Mouse (Mus musculus) brain, adult 2 months (tissue): ENCODE measurements at regions not wholly inside any gene's neighbourhood (a gene's known extent, or its start where the extent isn't known, plus 50 kb on each side); places are given as distances from the start of the nearest gene placed in this dataset.

Experiments used
- DNase-seq: peaks from one replicate; pipeline ENCODE4 v3.0.0; 2011; ENCODE audit warnings: low read depth, low spot score

- DNase-seq: no peak
These were observed 58.6 kb upstream of the Grip1 start for GRCm38 (mm10) chr10:119395048-119395447.

GRCm38 (mm10) chr10:119387924-119388323, 65.7 kb upstream of the Grip1 start:
- DNase-seq: no peak

- DNase-seq: no peak
These were observed 71.4 kb upstream of the Grip1 start for GRCm38 (mm10) chr10:119382257-119382656.

- DNase-seq: no peak
These were observed 85.1 kb upstream of the Grip1 start for GRCm38 (mm10) chr10:119368566-119368965.

DNA sequence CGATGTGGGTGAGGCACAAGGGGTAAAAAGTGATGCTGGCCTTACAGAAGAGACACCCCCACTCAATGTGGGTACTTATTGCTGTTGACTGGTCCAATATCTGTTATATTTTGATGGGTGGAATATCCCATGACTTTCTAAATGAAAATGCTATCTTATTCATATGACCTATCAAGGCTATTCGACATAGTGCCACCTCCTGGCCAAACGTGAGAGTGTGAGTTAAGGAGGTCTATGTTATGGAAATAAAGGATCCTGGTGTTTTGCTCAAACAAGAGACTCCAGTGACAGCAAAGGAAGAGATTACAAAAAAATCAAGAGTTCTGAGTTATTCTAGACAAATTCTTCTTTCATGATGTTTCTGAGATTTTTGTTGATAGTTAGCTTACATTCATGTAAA, 90.0 kb upstream of the Grip1 start:
- peak; percentile 56 for DNase-seq

DNA sequence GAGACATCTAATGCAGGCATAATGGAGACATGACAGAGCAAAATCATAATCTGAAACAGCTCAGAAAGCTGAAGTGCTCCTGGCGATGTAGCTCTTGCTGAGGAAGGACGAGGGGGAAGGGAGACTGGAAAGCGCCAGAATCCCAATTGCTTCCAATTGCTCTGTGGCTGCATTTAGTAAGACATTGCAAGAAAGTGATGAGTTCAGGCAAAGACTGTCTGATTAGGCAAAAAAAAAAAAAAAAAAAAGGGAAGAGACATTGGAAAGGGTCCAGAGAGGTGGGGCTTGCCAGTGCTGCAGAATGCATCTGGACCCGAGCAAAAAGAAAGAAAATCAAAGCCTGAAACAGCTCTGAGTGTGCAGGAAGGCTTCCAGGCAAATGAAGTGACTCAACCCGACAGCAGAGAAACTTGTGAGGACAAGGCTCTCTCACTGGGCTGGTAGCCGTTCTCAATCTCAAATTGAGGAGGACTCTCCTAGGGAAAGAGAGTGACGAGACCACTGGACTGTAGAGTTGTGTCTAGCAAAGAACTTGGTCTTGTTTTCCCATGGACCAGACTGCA, 94.8 kb upstream of the Grip1 start:
- DNase-seq: peak; percentile 59

GRCm38 (mm10) chr10:119342317-119343114, 102.7 kb upstream of the Cand1 start:
- peak; percentile 27 for DNase-seq

DNA sequence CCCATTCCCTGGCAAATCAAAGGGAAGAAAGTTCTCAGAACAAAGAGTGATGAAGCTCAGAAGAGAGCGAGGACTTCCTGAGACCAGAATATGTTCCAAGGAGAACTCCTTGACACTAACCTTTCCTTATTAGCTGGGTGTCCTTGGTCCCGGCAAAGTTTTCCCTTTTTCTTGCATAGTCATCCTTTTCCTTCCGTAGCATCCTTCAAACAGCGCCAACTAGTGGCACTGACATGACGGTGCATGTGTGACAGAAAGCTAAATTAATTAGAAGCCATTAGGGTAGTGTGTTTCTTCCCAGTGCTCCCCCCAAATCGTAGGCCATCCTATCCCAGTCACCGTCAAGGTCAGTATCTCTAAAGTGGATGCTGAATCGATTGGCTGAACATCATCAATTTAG, 100.5 kb upstream of the Cand1 start:
- no peak for DNase-seq

DNA sequence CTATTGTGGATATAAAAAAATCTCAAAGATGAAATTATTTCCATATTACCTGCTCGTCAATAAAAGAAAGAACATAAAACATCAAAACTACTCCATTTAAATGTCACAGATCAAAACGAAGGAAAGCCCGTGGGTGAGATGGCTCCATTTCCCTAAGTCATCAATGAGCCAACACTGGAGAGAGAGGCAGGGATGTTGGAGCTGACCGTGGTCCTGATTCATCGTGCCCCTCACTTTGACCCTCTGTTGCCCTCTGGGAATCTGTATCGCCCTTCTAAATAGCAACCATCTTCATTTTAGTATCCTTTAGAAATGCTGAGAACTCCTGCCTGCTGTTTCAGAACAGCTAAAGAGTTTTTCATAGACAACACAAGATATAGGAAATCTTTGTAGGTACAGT, 87.1 kb upstream of the Cand1 start:
- DNase-seq: no peak

DNA sequence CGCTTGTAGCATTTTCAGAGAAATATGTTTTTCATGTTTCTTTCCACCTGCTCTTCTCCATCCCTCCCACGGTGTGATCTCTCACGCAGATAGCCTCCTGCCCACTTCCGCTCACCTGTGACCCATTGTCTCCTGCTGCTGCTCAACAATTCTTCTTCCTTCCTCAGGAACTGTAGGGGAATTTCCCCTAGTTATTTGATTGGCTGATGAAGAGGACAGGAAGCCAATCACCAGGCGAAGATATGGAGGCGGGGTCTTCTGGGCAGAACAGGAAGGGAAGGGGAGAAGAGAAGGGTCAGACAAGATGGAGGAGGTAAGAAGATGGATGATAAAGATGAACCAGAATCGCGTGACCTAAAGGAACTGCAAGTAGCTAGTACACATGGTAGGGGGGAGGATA, 80.1 kb upstream of the Cand1 start:
- no peak for DNase-seq

DNA sequence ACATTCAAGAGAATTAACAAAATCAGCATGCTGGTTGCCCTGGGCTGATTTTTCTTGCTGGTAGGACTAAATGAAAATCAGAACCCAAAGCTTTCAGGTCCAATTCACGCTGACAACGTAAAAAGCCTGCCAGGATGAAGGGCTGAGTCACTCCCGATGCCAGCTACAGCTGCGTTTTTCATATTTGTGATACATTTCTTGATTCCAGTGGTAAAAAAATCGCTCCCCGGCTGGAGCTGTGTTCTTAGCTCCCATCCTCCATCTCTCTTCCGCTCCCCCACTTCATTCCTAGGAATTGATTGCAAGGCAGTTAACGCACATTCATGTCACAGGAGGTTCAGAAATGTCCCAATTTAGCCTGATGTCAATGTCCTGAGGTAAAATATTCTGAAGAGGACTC, 78.6 kb upstream of the Cand1 start:
- DNase-seq: peak; percentile 69

DNA sequence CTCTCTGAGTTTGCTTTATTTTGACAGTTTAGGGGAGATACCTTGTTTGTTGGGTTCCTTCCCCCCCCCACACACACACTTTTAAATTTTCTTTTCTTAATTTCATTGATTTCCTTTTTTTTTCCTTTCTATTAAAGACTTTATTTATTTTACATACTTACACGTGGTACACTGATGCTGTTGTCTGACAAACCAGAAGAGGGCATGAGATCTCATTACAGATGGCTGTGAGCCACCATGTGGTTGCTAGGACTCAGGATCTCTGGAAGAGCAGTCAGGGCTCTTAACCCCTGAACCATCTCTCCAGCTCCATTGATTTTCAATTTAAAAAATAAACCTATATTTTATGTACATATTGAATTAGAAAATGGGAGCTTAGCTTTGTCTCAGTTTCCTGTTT, 71.7 kb upstream of the Cand1 start:
- DNase-seq: peak; percentile 13

- DNase-seq: no peak
These were observed 55.9 kb upstream of the Cand1 start for GRCm38 (mm10) chr10:119295740-119296139.

DNA sequence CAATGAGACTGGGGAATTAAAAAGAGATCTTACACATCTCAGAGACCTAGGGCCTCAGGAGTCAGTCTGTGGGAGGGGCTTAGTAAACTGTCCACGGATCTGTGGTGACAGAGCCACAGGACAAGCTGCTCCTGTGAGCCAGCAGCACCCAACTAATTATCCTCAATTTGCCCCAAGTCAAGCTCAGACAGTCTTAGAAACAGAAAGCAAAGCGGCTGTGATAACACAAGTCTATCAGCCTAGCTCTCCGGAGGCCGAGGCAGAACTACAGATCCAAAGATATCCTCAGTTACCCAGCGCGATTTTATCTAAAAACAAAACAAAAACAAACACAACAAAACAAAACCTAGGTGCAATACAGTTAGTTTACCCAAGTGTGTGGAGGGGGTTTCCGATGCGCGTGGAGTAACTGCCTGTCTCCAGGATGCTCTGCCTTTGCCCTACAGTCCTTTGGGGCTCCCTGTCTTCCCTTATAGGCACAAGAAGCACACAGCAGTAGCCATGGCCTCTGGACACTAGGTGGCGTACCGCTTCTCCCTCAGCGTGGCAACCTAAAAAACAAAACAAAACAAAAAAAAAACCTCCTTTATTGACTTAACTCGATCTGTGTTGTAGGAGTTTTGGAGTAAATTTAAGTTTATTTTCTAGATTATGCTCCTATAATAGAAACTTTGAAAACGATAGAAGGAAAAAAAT, 54.7 kb upstream of the Cand1 start:
- DNase-seq: peak; percentile 73

DNA sequence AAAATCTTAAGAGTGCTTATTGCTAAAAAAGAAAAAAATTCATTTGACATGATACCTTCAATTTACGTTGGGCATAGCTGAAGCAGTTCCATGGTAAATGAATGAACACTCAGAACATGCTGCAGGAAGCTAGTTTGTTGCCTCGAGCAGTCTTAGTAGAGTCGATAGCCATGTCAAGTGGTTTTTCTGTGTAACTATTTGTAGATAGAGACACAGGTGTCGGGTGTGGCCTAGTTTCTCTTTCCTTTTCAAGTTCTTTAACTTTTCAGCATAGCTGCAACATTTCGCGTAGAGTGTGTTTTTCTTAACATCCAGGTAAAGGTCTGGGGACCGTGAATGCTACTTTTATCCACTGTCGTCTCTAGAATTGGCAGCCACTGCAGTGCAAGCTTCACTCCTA, 53.5 kb upstream of the Cand1 start:
- peak; percentile 2 for DNase-seq
